Mouse (Mus musculus) CH12.LX (cell line): ENCODE data around the gene Dpf1. TPM values are rescaled to one million over a fixed set of nuclear protein-coding genes. Genes with fewer than 3 reads are reported as not detected.

Source experiments
- DNase-seq: peaks from one replicate; pipeline ENCODE4 v3.0.0-alpha.2; 2013; ENCODE audit errors: extremely low read depth
- H3K27ac ChIP-seq: 2 replicates; pipeline ENCODE4 v1.5.1; 2012; ENCODE audit warnings: low read depth, mild to moderate bottlenecking, control low read depth, moderate library complexity; ENCODE audit not compliant: insufficient read depth
- H3K27me3 ChIP-seq: replicated peaks from 2 replicates; pipeline ENCODE3; 2012; ENCODE audit warnings: inconsistent platforms
- H3K36me3 ChIP-seq, 2 experiments: replicated peaks in 1 of 2; 2 replicates each; pipeline versions ENCODE3 to v1.6.1; 2012; ENCODE audit warnings: inconsistent platforms in 1 of 2, low read length in 1 of 2, mild to moderate bottlenecking in 1 of 2, mixed read lengths in 1 of 2, moderate library complexity in 1 of 2; ENCODE audit not compliant: control insufficient read depth in 1 of 2, insufficient read depth in 1 of 2
- H3K4me1 ChIP-seq, 2 experiments: 2 replicates each; pipeline ENCODE4 v1.6.1; 2012; ENCODE audit warnings: inconsistent platforms in 1 of 2, moderate library complexity in 1 of 2; ENCODE audit not compliant: insufficient read depth in 2 of 2, control insufficient read depth in 1 of 2
- H3K4me2 ChIP-seq: 2 replicates; pipeline ENCODE4 v1.6.1; 2012; ENCODE audit warnings: low read depth, mild to moderate bottlenecking, control low read depth; ENCODE audit not compliant: poor library complexity, insufficient read depth, severe bottlenecking
- H3K4me3 ChIP-seq, 3 experiments: fragments of 150-350 bp in 1 of 3; sonication (generic) in 1 of 3; replicated peaks in 1 of 3; 2 replicates each; pipeline versions ENCODE3 to v1.5.1; 2011 to 2012; ENCODE audit warnings: low read depth in 2 of 3, low read length in 2 of 3, mild to moderate bottlenecking in 2 of 3, moderate library complexity in 2 of 3, control low read depth in 1 of 3, improper control_type of control experiment in 1 of 3, inconsistent platforms in 1 of 3, mixed read lengths in 1 of 3; ENCODE audit not compliant: poor library complexity in 1 of 3
- H3K79me2 ChIP-seq: replicated peaks from 2 replicates; pipeline ENCODE4 v1.6.1; 2012; ENCODE audit warnings: mild to moderate bottlenecking, moderate library complexity; ENCODE audit not compliant: control insufficient read depth, poor library complexity, insufficient read depth, severe bottlenecking; ENCODE audit errors: extremely low read depth
- H3K9ac ChIP-seq: 2 replicates; pipeline ENCODE4 v1.6.1; 2012; ENCODE audit warnings: low read depth, mild to moderate bottlenecking, control low read depth, moderate library complexity; ENCODE audit not compliant: insufficient read depth
- H3K9me3 ChIP-seq: replicated peaks from 2 replicates; pipeline ENCODE3; 2012; ENCODE audit warnings: low read length, inconsistent platforms, mixed read lengths
- BHLHE40 ChIP-seq: IDR thresholded peaks from 2 replicates; pipeline ENCODE4 v1.6.1; 2011; ENCODE audit warnings: mild to moderate bottlenecking, low read depth, low read length, improper control_type of control experiment
- CHD1 ChIP-seq: IDR thresholded peaks from 2 replicates; pipeline ENCODE4 v1.6.1; 2012; ENCODE audit warnings: low read depth, low read length, improper control_type of control experiment, inconsistent platforms
- CHD2 ChIP-seq: IDR thresholded peaks from 2 replicates; pipeline ENCODE4 v1.6.1; 2011; ENCODE audit warnings: low read length, improper control_type of control experiment
- CTCF ChIP-seq, 2 experiments: IDR thresholded peaks in 1 of 2; conservative IDR thresholded peaks in 1 of 2; 2 replicates each; pipeline ENCODE4 v1.5.1; 2011 to 2012; ENCODE audit warnings: low read depth in 2 of 2, low read length in 2 of 2, improper control_type of control experiment in 1 of 2, inconsistent platforms in 1 of 2, mild to moderate bottlenecking in 1 of 2, moderate library complexity in 1 of 2
- ELF1 ChIP-seq: IDR thresholded peaks from 2 replicates; pipeline ENCODE4 v1.6.1; 2014; ENCODE audit warnings: low read depth, mild to moderate bottlenecking, inconsistent platforms, low read length, improper control_type of control experiment
- ETS1 ChIP-seq: conservative IDR thresholded peaks from 2 replicates; pipeline ENCODE4 v1.6.1; 2012; ENCODE audit warnings: low read depth, mild to moderate bottlenecking, inconsistent platforms, low read length, improper control_type of control experiment, moderate library complexity
- GABPA ChIP-seq: IDR thresholded peaks from 2 replicates; pipeline ENCODE4 v1.6.1; 2012; ENCODE audit warnings: low read depth, low read length, improper control_type of control experiment, inconsistent platforms; ENCODE audit not compliant: insufficient replicate concordance
- HCFC1 ChIP-seq: IDR thresholded peaks from 2 replicates; pipeline ENCODE4 v1.6.1; 2012; ENCODE audit warnings: low read depth, mild to moderate bottlenecking, inconsistent platforms, low read length, improper control_type of control experiment
- IRF4 ChIP-seq: IDR thresholded peaks from 2 replicates; pipeline ENCODE4 v1.6.1; 2014; ENCODE audit warnings: low read depth, mild to moderate bottlenecking, inconsistent platforms, low read length, improper control_type of control experiment
- JUN ChIP-seq: IDR thresholded peaks from 2 replicates; pipeline ENCODE4 v1.6.1; 2011; ENCODE audit warnings: low read depth, mild to moderate bottlenecking, low read length, improper control_type of control experiment, moderate library complexity; ENCODE audit not compliant: insufficient read depth
- JUND ChIP-seq: conservative IDR thresholded peaks from 2 replicates; pipeline ENCODE4 v1.6.1; 2011; ENCODE audit warnings: low read depth, low read length, improper control_type of control experiment
- MAX ChIP-seq: IDR thresholded peaks from 2 replicates; pipeline ENCODE4 v1.6.1; 2011; ENCODE audit warnings: low read length, improper control_type of control experiment
- MAZ ChIP-seq: IDR thresholded peaks from 2 replicates; pipeline ENCODE4 v1.6.1; 2012; ENCODE audit warnings: low read depth, mild to moderate bottlenecking, inconsistent platforms, low read length, improper control_type of control experiment, moderate library complexity
- MEF2A ChIP-seq: IDR thresholded peaks from 2 replicates; pipeline ENCODE4 v1.6.1; 2014; ENCODE audit warnings: low read depth, mild to moderate bottlenecking, inconsistent platforms, low read length, improper control_type of control experiment, borderline replicate concordance
- MXI1 ChIP-seq: IDR thresholded peaks from 2 replicates; pipeline ENCODE4 v1.6.1; 2011; ENCODE audit warnings: mild to moderate bottlenecking, low read depth, low read length, improper control_type of control experiment
- NELFE ChIP-seq: IDR thresholded peaks from 2 replicates; pipeline ENCODE4 v1.6.1; 2011; ENCODE audit warnings: low read depth, low read length, improper control_type of control experiment
- PAX5 ChIP-seq: IDR thresholded peaks from 2 replicates; pipeline ENCODE4 v1.6.1; 2012; ENCODE audit warnings: low read length, inconsistent platforms, mixed read lengths
- POLR2A ChIP-seq: IDR thresholded peaks from 2 replicates; pipeline ENCODE4 v1.6.1; 2011; ENCODE audit warnings: low read depth, mild to moderate bottlenecking, improper control_type of control experiment, low read length
- RAD21 ChIP-seq: IDR thresholded peaks from 2 replicates; pipeline ENCODE4 v1.6.1; 2011; ENCODE audit warnings: low read depth, mild to moderate bottlenecking, low read length, improper control_type of control experiment, moderate library complexity
- RCOR1 ChIP-seq: conservative IDR thresholded peaks from 2 replicates; pipeline ENCODE4 v1.6.1; 2012; ENCODE audit warnings: low read depth, mild to moderate bottlenecking, inconsistent platforms, low read length, improper control_type of control experiment
- SMC3 ChIP-seq: IDR thresholded peaks from 2 replicates; pipeline ENCODE4 v1.6.1; 2011; ENCODE audit warnings: low read depth, low read length, improper control_type of control experiment
- TBP ChIP-seq: conservative IDR thresholded peaks from 2 replicates; pipeline ENCODE4 v1.6.1; 2011; ENCODE audit warnings: low read depth, low read length, improper control_type of control experiment
- TCF12 ChIP-seq: IDR thresholded peaks from 2 replicates; pipeline ENCODE4 v1.6.1; 2014; ENCODE audit warnings: low read depth, mild to moderate bottlenecking, inconsistent platforms, low read length, improper control_type of control experiment
- ZC3H11A ChIP-seq: IDR thresholded peaks from 2 replicates; pipeline ENCODE4 v1.6.1; 2012; ENCODE audit warnings: low read depth, mild to moderate bottlenecking, inconsistent platforms, low read length, improper control_type of control experiment
- ZNF384 ChIP-seq: IDR thresholded peaks from 2 replicates; pipeline ENCODE4 v1.6.1; 2012; ENCODE audit warnings: low read depth, low read length, improper control_type of control experiment, inconsistent platforms
- dilution Hi-C: fragments of 300-500 bp; cut with MboI; formaldehyde crosslinking; loops from 2 replicates; pipeline ENCODE4 v1.14.3; 2020; ENCODE audit warnings: low sequenced_read_pairs; ENCODE audit not compliant: extremely low pct_unique_long_range_greater_than_20kb, extremely low pct_ligation_motif_present
- in situ Hi-C: fragments of 300-500 bp; cut with MboI; formaldehyde crosslinking; loops from 3 replicates; pipeline ENCODE4 v1.14.3; 2019; ENCODE audit warnings: low sequenced_read_pairs, low pct_ligation_motif_present, low pct_unique_long_range_greater_than_20kb, mixed read lengths
- polyA plus RNA-seq: library from polyadenylated mRNA; unstranded; fragments of >175 nt; gene quantifications from 2 replicates; pipeline ENCODE4 v1.2.1, GENCODE M21; 2012; ENCODE audit warnings: low read depth; ENCODE audit not compliant: insufficient read length
- total RNA-seq, 2 experiments: library from RNA; depleted of rRNA; stranded (reverse); fragments of 300-350 nt in 1 of 2; fragments of >200 nt in 1 of 2; gene quantifications; 2 replicates each; pipeline ENCODE4 v1.2.3; 2012 to 2014

The Dpf1 gene
- total and polyA plus RNA-seq, 3 experiments, result 0.38 to 3.0 (median 0.97) TPM

- in situ Hi-C loops, result no loop called here
- Histone ChIP-seq H3K4me2 (no peak overlapping the region), H3K36me3 (peaks cover 0 to 4% of the 10 kb centered on the region in 2 experiments), H3K27me3 (no peaks in the 10 kb centered on the region), H3K4me3 (no peak overlapping the region), H3K27ac (no peak overlapping the region), H3K79me2 (no peaks in the 10 kb centered on the region)
- DNase-seq, result no peak
- TF ChIP-seq MEF2A (no peak), IRF4 (no peak), PAX5 (no peak), POLR2A (no peak), ZNF384 (no peak), CTCF (conservative IDR thresholded peaks at IDR 0.05 in 1 of 2, IDR thresholded peaks at IDR 0.05 in 1 of 2; ENCODE audit: low read depth in 2 of 2, low read length in 2 of 2) (no peak), MAX (no peak), TCF12 (no peak), ZC3H11A (no peak), ETS1 (no peak), TBP (no peak), CHD2 (no peak), GABPA (no peak), ELF1 (no peak), JUN (no peak), CHD1 (no peak), MXI1 (no peak)
- TF ChIP-seq, all 38 proteins: peak for 0
- no peak overlapping the region for H3K9ac ChIP-seq
- no peaks in the 10 kb centered on the region for H3K9me3 ChIP-seq
- dilution Hi-C loops, result no loop called here
- H3K4me1 ChIP-seq, result peaks cover 2 to 63% of the 10 kb centered on the region in 2 experiments; a peak in 3 of 4 replicates
Measured at GRCm38 (mm10) chr7:29263831-29264230, 39.9 kb upstream of the Dpf1 start.

DNA sequence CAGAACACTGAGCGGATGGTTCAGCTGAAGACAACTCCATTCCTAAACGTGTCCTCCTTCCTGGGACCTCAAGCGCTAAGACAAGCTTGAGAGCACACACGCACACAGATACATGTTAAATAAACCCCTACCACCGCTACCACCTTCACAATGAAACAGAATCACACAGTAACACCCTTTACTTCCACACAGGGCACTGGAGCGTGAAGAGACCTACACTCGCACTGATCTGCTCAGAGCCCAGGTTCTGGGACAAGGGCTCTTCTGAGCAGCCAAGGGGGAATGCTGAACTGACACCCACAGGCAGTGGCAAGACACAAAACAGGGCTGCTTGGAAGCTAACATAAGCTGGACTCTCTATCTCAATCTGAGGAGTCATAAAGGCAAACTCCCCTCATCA, 38.1 kb upstream of the Dpf1 start:
- H3K79me2 ChIP-seq, result no peaks in the 10 kb centered on the region
- peaks cover 0 to 46% of the 10 kb centered on the region in 2 experiments; a peak in 2 of 4 replicates for H3K4me1 ChIP-seq
- H3K9me3 ChIP-seq, result no peaks in the 10 kb centered on the region
- no peak overlapping the region for H3K27ac ChIP-seq
- H3K36me3 ChIP-seq, result no peaks in the 10 kb centered on the region
- dilution Hi-C loops, result no loop called here
- no peak overlapping the region for H3K4me2 ChIP-seq
- no peak overlapping the region for H3K9ac ChIP-seq
- no peak overlapping the region for H3K4me3 ChIP-seq
- no peaks in the 10 kb centered on the region for H3K27me3 ChIP-seq
- no peak for TF ChIP-seq ZNF384
- no peak for TF ChIP-seq SMC3
- TF ChIP-seq TCF12, result no peak
- no peak for TF ChIP-seq RCOR1
- TF ChIP-seq JUN, result no peak
- TF ChIP-seq CHD2, result no peak
- no peak for TF ChIP-seq MAX
- no peak for TF ChIP-seq TBP
- no peak for TF ChIP-seq NELFE
- no peak for TF ChIP-seq IRF4
- no peak for TF ChIP-seq ZC3H11A
- no peak for TF ChIP-seq GABPA
- no peak for TF ChIP-seq RAD21
- TF ChIP-seq ELF1, result no peak
- TF ChIP-seq HCFC1, result no peak
- no peak for TF ChIP-seq JUND
- TF ChIP-seq MAZ, result no peak
- no peak for TF ChIP-seq CHD1
- no peak for TF ChIP-seq BHLHE40
- TF ChIP-seq, all 38 proteins: peak for 0
- no peak for DNase-seq
- in situ Hi-C loops, result no loop called here
